Mouse (Mus musculus): ENCODE measurements around the gene Sdk2.

Sdk2 gene

DNA sequence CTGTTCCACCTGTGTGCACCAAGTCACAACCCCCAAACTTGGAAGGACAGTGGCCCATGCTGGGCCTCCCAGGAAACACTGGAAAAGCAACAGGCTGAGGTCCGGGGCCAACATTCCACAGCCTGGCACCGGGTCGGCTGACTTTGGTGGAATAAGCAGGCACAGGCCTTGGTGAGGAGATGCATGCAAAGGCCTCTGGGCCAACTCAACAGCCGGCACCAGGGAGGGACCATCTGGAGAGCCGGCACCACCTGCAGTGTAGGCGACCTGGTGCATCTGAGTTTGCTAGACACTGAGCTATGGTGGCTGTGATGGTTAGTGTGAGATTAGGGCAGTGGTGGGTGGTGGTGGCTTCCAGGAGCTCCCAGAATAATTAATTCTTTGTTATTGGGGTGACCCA lies 268.8 kb downstream of the Sdk2 start:
- DNase-seq (ENCODE audit: extremely low read depth, low read depth, low spot score) = no peak

DNA sequence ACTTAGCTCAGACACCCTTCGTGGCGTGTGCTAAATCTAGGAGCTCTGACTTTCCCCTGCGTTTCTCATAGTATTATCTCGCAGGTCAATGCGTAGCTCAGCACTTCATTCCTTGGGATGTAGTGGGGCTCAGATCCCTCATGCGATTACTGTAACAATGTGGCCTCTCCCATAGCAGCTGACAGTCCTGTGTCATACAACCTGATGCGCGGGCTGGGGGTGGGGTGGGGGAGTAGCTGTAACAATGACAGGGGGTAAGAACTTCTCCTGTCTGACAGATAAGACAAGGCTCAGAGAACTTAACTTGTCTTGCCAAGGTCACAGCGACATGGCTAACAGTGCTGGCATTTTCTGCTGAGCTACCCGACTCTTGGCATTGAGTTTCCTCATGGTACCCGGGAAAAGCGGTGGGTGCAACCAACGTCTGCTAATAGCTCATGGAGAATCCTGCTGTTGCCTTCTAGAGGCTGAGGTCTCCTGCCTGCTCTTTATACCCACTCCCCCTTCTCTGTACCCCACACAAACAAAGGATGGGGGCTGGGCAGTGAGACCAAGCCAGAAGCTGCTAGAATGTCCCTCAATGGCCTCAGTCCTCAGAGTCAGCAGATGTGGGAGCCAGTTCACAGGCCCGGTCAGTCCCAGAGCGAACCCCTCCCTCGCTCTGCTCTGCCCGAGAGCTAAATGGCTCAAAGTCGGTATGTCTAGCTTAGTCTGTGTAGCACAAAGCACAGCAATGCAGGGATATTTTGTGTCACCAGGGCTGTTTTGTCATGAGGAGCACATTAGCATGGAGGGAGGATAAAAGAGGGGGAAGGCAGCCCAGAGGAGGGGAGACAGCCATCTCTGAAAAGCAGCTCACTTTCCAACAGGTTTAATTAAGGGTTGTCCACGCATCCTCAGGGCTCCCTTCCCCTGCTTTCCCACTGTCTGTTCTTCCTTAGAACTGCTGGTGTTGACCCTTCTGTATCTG lies 269.5 kb downstream of the Sdk2 start:
- DNase-seq (ENCODE audit: extremely low read depth, low read depth, low spot score) = no peak

DNA sequence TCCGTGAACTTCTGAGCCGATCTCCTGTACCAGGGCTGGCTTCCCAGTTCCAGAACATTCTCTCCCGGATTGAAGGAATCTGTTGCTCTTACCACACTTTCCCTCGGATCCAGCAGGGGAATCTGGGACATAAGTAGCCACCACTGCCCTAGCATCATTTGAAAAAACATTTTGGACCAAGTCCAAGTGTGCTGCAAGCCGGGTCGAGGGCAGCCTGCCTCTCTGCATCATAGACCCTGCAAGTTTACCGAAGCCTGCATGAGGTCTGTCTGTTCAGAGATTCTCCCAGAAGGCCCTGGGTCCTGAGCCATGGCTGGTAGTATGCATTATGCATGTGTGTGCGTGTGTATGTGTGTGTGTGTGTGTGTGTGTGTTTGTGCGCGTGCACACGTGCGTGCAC lies 271.0 kb downstream of the Sdk2 start:
- no peak for DNase-seq (ENCODE audit: extremely low read depth, low read depth, low spot score)

DNA sequence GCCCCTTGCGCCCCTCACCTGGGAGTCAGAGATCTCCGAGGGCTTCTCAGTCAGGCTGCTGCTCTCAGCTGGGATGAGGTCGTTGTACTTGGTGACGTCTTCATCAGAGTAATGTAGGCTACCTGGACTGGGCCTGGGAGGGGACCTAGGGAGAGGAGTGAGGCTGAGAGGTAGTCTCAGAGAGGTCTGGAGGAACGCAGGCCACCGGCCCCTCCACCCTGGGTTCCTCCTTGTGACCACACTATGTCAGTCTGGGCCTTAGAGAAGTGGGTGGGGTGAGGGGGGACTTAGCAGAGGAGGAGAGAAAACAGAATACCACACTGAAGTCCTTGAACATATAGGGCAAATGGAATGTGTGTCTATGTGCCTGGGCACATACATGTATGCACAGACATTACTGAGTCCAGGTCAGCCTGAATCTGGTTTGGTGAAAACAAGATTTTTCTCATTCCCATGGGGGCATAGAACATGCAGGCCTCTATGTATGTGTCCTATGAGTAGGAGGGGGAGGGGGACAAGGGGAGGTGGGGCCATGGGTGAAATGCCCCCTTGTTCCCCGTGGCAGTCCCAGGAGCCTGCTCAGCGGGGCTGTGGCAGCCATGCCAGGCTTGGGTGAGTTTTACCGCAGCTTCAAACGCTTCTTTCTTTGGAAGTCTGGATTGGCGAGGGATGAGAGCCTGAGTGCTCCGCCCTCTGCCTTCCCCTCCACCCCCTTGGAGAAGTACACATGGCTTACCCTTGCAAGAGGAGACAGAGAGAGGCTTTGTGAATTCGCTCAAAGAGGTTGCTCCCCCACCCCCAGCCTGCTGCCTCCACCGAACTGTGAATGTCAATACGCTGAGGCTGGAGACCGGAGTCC lies 275.3 kb downstream of the Sdk2 start:
- no peak for DNase-seq (ENCODE audit: extremely low read depth, low read depth, low spot score)

DNA sequence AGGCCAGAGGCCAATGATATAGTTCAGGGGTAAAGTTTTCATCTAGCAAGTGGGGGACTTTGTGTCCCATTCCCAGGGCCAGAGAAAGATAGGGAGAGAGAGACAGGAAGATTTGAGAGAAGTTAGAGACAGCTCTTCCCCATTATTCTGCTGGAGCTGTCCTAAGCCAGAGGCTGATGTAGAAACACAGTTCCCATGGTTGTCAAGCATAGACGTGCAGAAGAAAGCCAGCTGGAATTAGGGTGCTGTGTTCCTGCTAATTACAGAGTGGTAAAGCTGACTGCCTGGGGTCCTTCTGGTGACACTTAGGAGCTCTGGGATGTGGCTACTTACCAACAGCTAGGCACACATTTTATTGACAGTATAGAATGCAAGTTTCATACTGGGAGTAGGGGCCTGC lies 277.7 kb downstream of the Sdk2 start:
- no peak for DNase-seq (ENCODE audit: extremely low read depth, low read depth, low spot score)

DNA sequence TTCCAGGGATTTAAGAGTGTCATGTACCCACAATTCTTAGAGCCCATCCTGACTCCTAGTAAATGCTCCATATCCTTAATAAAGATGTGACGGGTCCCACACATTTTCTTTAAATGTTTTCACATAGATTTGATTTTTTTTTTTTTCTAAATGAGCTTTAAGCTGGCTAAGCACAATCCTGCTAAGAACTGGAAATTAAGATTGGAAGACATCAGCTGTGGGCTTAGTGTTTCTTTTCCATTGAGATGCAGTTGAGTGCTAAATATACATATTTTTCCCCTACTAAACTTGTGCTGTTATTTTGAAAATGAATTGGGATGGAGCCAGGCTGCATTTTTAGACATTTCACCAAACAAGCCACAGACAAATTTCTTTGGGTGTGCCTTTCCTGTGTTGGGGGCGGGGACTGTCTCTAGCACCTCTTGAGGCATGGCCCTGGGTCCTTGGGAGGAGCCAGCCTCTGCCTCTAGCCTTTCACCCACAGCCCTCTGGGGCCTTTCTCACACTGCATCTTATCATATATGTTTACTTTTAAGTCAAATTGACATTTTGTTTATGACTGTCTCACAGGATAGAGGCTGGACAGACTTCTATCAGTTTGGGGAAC lies 278.6 kb downstream of the Sdk2 start:
- no peak for DNase-seq (ENCODE audit: extremely low read depth, low read depth, low spot score)

DNA sequence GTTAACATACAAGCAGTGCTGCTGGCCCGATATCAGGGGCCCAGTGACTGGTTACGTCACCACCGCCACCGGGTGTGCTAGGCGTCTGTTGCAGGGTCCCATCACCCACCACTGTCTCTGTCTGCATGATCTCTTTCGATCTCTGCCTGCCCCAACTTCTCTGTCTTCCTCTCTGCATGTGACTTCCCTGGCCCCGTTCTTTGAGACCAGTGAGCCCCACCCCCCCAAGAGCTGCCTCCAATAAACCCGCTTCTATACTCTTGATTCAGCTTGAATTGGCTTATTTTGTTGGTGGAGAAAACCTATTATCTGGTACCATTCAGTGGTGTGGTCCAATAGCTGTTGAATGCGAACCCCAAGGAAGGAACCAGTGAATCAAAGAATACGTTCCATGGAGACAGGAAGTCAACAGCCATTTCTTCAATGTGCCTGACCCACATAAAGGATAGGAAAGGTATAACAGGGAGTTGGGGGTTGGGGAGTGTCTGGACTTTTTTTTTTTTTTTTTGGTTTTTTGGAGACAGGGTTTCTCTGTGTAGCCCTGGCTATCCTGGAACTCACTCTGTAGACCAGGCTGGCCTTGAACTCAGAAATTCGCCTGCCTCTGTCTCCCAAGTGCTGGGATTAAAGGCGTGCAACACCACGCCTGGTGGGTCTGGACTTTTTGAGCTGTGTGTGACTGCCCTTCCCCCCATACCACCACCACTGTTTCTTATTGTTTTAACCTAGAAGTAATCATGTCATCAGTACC lies 279.2 kb downstream of the Sdk2 start:
- DNase-seq (ENCODE audit: extremely low read depth, low read depth, low spot score) = no peak

DNA sequence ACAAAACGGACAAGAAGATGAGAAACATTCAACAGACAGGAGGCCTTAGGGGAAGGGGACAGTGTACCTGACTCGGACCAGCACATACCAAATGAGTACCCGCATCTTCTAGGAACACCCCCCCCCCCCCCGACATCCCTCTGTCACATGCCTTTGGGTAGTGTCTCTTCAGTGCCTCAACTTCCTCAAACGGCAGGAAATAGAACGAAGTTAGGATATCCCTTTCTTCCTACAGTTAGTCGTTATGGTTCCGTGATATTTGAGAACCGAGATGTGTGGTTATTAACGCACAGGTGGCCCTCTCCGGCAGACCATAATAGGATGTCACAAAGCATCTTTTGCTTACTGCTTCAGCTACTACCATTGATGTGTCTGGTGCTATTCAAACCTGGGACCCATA lies 279.8 kb downstream of the Sdk2 start:
- no peak for DNase-seq (ENCODE audit: extremely low read depth, low read depth, low spot score)

DNA sequence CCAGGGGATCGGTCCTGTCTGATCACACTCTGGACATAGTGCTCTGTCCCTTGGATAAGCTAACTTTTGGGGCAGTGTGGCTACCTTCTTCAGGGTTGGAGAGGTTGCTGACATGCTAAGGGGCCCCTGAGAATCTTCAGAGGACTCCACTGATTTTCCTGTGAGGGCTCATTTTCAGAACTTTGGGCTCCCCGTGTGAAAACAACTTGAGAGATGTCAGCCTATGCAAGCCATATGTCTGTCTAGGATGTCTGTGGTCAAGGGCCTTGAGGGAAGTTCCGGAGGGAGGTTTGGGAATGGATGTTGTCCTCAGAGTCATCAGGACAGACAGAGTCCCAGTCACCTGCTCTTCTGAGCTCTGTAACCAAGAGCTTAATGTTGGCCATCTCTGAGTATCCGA lies 280.5 kb downstream of the Sdk2 start:
- DNase-seq (ENCODE audit: extremely low read depth, low read depth, low spot score) = no peak

DNA sequence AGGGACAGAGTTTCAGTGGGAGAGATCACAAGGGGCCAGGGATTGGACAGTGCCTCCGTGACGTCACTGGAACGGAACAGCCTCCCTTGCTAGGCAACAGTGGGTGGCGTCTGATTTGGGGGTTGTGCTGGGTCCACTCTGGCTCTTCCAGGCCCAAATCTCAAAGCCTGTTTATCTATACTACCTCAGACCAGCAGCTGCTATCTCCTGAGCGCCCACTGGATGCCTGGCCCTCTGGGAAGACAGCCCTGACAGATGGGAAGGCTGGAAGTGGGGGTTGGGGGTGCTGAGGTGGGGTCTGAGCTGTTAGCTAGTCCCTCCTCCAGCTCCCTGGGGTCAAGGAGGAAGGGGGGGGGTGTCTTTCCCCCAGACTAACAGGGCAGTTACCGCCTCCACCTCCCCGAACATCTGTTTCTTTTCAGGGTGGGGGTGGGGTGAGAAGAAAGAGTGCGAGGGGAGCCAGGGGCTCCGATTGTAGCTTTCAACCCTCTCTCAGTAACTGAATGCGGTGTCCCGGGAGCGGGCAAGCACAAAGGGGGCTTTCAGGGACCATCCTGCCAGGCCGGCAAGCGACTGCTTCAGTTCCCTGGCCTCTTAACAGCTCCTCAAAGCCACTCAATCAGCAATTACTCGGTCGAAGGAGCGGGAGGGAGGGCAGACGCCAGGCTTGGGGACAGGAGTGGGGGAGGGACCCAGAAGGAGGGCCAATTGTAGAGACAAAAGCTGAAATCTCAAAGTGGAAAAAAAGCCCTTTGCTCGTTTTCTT lies 281.3 kb downstream of the Sdk2 start:
- DNase-seq (ENCODE audit: extremely low read depth, low read depth, low spot score) = no peak

DNA sequence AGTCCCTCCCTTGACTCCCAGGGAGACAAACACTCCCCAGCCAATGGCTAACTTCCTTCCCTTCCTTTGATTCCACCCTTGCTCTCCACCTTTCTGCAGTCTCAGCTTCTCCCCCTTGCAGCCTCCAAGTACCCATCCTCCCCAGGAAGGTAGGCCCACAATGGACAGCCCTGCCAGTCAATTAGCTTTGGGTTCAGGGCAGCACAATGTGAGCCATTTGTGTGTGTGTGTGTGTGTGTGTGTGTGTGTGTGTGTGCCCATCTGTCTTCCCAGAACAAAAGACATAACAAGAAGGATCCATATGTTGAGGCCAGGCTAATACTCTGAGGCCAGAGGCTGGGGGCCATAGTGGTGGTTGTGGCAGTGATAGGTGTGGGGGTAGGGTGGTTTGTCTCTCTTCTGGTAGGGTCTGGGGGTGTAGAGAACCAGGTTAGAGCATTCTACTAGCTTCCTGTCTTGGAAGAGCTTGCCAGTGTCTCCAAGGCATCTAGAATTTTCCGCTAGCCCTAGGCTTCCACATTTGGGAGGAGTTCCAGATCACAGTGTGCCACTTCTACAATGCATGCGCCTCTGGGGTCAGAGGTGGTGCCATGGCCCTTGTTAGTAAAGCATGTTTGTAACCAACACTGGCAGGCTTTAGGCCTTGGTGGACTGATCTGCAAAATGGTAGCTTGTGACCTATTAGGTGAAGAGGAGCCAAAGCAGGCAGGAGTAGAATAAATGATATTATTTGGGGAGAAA lies 282.0 kb downstream of the Sdk2 start:
- no peak for DNase-seq (ENCODE audit: extremely low read depth, low read depth, low spot score)

DNA sequence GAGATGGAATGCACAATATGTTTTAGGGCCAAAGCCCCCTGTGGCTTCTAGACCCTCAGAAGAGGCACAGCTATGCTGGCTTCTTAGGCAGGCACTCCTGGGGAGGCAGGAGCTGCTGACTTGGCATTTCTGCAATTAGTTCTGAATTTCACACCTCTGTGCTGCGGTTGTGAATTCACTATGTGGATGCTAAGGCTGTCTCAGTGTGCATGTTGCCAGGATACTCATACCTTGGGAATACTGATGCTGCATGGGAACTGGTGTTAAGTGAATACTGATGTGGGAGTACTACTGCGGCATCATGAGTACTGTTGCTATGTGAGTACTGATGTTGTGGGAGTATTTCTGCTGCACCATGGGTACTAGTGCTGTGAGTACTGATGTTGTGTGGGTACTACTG lies 284.4 kb downstream of the Sdk2 start:
- no peak for DNase-seq (ENCODE audit: extremely low read depth, low read depth, low spot score)

DNA sequence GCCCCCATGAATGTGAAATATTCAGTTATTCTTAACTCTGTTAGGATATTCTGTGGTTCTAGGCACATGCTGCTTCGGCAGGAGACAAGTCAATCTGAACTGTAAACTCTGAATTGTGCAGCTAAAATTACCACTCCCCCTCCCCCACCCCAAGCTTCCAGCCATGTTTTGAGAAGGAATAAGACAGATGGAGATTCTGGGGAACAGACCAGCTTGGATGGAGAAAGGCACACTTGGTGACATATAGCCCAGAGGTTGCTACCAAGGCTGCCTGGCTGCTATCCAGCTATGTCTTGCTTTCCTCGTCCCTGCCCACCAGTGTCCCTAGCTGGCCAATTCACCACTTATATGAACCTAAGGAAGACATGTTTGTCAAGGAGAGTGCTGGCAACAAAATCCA lies 284.8 kb downstream of the Sdk2 start:
- no peak for DNase-seq (ENCODE audit: extremely low read depth, low read depth, low spot score)

DNA sequence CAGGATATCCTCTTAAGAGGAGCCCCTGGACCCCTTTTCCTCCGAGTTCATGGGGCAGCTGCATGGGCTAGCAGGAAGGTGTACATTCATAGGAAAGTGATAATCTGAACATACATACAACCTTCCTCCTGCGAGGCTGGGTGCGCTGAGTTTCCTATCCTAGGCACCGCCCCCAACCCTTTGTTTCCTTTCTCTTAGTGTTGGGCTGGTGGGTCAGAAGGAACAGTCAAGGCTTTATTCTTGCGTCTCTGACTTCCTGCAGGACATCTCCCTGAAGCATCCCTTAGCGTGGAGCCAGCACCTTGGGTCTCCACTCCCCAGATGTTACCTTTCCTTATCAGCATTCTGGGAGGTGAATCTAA lies 287.2 kb downstream of the Sdk2 start:
- no peak for DNase-seq (ENCODE audit: extremely low read depth, low read depth, low spot score)

DNA sequence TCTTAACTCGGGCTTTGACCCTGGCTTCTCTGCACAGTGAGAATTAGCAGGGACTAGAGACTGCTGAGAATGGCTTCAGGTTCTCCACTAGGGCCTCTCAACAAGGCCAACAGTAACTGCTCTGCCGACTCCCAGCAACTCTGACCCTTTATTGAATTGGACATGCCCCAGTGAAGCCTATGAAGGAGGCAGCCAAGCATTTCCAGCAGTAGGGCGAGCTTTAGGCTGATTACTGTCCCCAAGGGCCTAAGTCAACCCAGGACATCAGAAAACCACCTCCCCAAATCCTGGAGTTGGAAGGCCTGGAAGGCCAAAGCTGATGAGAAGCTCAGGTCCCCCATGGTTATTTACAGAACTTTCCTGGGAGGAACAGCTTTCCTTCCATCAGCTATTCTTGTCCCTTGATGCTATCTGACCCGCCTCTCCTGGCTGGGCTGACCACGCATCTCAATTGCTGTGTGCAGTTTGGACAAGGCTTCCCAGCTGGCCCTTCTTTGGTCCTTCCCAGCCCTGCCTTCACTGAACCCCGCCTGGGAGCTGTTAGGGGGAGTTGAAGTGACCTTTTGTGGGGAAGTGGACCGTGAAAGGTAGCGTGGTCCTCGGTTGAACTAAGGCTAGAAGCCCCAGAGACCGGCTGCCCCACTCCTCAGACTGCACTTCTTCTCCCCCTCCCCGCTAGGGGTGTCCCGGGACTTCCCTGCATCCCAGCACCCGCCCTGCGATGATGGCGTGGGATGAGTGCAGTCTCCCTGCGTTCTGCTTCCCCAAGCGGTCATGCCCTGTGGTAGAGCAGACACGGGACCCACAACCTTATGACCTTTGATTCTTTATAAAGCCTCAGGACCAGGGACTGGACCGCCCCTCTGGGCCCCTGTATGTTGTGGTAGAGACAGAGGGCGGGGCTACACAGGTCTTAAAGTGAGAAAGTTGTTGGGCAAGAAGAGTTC lies 287.8 kb downstream of the Sdk2 start:
- DNase-seq (ENCODE audit: extremely low read depth, low read depth, low spot score) = no peak

DNA sequence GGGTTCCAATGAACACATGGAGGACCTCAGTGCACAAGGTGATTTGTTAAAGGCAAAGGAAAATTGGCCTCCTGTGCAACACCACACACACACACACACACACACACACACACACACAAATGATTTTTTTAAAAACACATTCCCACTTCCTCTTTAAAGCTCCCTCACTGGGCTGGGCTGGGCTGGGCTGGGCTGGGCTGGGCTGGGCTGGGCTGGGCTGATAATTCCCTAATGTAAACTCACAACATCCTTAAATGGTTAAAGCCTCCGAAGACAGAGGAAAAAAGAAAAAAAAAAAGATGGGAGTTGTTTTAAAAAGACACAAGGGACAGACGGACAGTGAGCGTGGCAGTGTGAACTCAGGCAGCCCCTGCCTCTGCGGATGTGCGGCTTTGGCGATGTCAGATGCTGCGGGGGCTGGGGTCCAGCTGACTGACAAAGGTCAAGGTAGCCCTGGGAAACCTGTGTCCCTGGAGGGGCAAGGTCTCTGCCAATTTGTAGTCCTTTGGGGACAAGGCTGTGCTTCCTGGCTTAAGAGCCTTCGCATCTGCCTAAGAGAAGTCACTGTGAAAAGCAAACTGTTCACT lies 288.9 kb downstream of the Sdk2 start:
- no peak for DNase-seq (ENCODE audit: extremely low read depth, low read depth, low spot score)

DNA sequence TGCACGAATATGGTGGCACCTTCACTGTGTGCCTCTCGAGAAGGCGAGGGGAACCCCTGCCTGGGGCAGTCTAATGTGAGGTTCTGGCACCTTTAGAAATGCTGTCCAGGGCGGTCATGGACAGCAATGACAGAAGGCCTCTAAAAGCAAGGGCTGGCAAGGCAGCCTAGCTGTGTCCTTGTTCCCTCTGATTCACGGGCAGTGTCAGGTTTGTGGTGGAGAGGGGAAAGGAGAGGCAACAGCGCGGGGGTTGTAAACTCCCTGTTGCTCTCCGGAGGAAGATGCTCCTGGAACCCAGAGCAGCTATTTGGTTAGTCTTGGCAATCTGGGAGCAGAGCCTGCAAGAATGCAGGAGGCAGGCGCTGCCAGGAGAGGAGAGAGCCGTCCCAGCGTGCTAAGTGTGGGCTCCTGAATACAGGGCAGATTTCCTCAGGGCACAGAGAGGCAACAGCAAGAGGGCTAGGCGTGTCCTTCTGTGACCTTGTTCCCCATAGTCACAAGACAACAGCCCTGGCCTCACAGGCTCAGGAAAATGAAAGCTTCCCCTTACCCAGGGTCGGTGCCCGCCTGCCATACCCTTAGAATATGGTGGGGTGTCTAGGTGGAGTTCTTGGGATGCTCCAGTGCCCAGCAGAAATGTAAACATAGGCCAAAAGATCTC lies 289.9 kb downstream of the Sdk2 start:
- no peak for DNase-seq (ENCODE audit: extremely low read depth, low read depth, low spot score)

DNA sequence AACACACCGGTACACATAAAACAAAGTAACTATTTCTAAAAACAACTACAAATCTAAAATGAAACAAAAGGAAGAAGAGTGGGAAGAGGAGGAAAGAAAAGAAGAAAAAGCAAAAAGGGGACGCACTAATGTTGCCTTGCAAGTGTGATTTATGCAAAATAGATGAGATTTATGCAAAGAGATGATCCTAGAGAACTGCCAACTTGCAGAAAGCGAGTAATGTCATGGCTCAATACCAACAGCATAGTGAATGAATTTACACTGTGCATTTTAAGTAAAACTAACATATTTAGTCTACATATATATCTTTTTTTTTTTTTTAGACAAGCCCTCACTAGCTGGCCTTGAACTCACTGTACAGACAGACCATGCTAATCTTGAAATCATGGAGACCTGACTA lies 292.1 kb downstream of the Sdk2 start:
- no peak for DNase-seq (ENCODE audit: extremely low read depth, low read depth, low spot score)

All from fat pad, adult 2 months (tissue).